ENCODE assay signal across 11 mouse cellular contexts in genomic region chr5:114681717-114682116, GRCm38 (mm10). TPM values are rescaled to one million over a fixed set of nuclear protein-coding genes. Genes with fewer than 3 reads are reported as not detected.
DNase-seq lines count a peak whose midpoint lies in the region; ATAC-seq lines count a peak whose summit lies in the region.
"Had no signal": no experiment of that assay in that cellular context is flagged by ENCODE, and none has a peak within 500 bp of the region (broad histone marks: within the 10 kb centered on the region; RNA-seq: fewer than 3 reads in every experiment).

No protein-coding gene starts in this region.

- ATAC-seq in hindbrain, embryonic 16.5 days = no peak
- no peak for ATAC-seq in erythroblast, adult 5-6 weeks (replicated peaks; ENCODE audit: low FRiP score, poor library complexity, severe bottlenecking)
- ATAC-seq in midbrain, embryonic 13.5 days = no peak
- ATAC-seq: forebrain, embryonic 16.5 days had no signal

- H3K9ac ChIP-seq in hindbrain, embryonic 16.5 days (ENCODE audit: low read depth, low read length) = no peak overlapping the region
- H3K9ac ChIP-seq in midbrain, embryonic 13.5 days (replicated peaks) = no peak overlapping the region
- H3K9ac ChIP-seq: neural tube, embryonic 13.5 days had no signal

- H3K36me3 ChIP-seq in hindbrain, embryonic 10.5 days = peaks cover 8% of the 10 kb centered on the region
- H3K36me3 ChIP-seq in hindbrain, embryonic 16.5 days (ENCODE audit: control insufficient read depth, insufficient read depth, low read length) = peaks cover 3% of the 10 kb centered on the region
- H3K36me3 ChIP-seq in embryonic facial prominence, embryonic 10.5 days (replicated peaks) = peaks cover 12% of the 10 kb centered on the region
- peaks cover 8% of the 10 kb centered on the region for H3K36me3 ChIP-seq in midbrain, embryonic 13.5 days

- WGBS in hindbrain, embryonic 10.5 days = 79% methylated on average over 8 of the region's 8 CpGs
- 82% methylated on average over 8 of the region's 8 CpGs for WGBS in hindbrain, embryonic 16.5 days
- WGBS in embryonic facial prominence, embryonic 10.5 days = 83% methylated on average over 8 of the region's 8 CpGs
- WGBS in midbrain, embryonic 13.5 days = 80% methylated on average over 8 of the region's 8 CpGs

- H3K27me3 ChIP-seq in hindbrain, embryonic 10.5 days (ENCODE audit: insufficient read depth, poor library complexity, severe bottlenecking) = no peaks in the 10 kb centered on the region
- no peaks in the 10 kb centered on the region for H3K27me3 ChIP-seq in hindbrain, embryonic 16.5 days (replicated peaks; ENCODE audit: control insufficient read depth, insufficient read depth, low read length)
- H3K27me3 ChIP-seq in embryonic facial prominence, embryonic 10.5 days (replicated peaks; ENCODE audit: low read depth, poor library complexity, severe bottlenecking) = no peaks in the 10 kb centered on the region
- H3K27me3 ChIP-seq in midbrain, embryonic 13.5 days = no peaks in the 10 kb centered on the region
- H3K27me3 ChIP-seq: neural tube, embryonic 13.5 days had no signal

- DNase-seq in hindbrain, embryonic 10.5 days (ENCODE audit: low spot score) = no peak
- DNase-seq in brain, adult 2 months (ENCODE audit: low read depth, low spot score) = peak; percentile 84
- DNase-seq in embryonic facial prominence, embryonic 10.5 days (ENCODE audit: low spot score) = no peak
- DNase-seq in lung, postnatal 25 days (ENCODE audit: low spot score) = peak; percentile 82
- no peak for DNase-seq in urinary bladder, adult 2 months (ENCODE audit: low spot score)
- DNase-seq: adrenal gland, postnatal 36 days had no signal

- no peaks in the 10 kb centered on the region for H3K9me3 ChIP-seq in hindbrain, embryonic 10.5 days
- no peaks in the 10 kb centered on the region for H3K9me3 ChIP-seq in hindbrain, embryonic 16.5 days (ENCODE audit: control insufficient read depth, low read length)
- no peaks in the 10 kb centered on the region for H3K9me3 ChIP-seq in embryonic facial prominence, embryonic 10.5 days
- no peaks in the 10 kb centered on the region for H3K9me3 ChIP-seq in midbrain, embryonic 13.5 days
- H3K9me3 ChIP-seq: neural tube, embryonic 13.5 days had no signal

- no peak overlapping the region for H3K4me3 ChIP-seq in hindbrain, embryonic 10.5 days
- H3K4me3 ChIP-seq in hindbrain, embryonic 16.5 days (ENCODE audit: low read length) = no peak overlapping the region
- no peak overlapping the region for H3K4me3 ChIP-seq in embryonic facial prominence, embryonic 10.5 days
- H3K4me3 ChIP-seq in midbrain, embryonic 13.5 days (replicated peaks) = no peak overlapping the region
- H3K4me3 ChIP-seq: neural tube, embryonic 13.5 days had no signal

- no peak overlapping the region for H3K4me2 ChIP-seq in hindbrain, embryonic 16.5 days (ENCODE audit: low read length)
- H3K4me2 ChIP-seq in midbrain, embryonic 13.5 days (replicated peaks) = no peak overlapping the region
- H3K4me2 ChIP-seq: neural tube, embryonic 13.5 days had no signal

- H3K27ac ChIP-seq in hindbrain, embryonic 10.5 days = peak overlapping the region; percentile 35; the same call in 1 of the 2 replicates
- H3K27ac ChIP-seq in hindbrain, embryonic 16.5 days (ENCODE audit: low read depth, low read length) = no peak overlapping the region
- peak overlapping the region; percentile 31 for H3K27ac ChIP-seq in embryonic facial prominence, embryonic 10.5 days (replicated peaks)
- H3K27ac ChIP-seq in midbrain, embryonic 13.5 days = no peak overlapping the region

- H3K4me1 ChIP-seq in hindbrain, embryonic 10.5 days (replicated peaks) = peaks cover 66% of the 10 kb centered on the region
- H3K4me1 ChIP-seq in hindbrain, embryonic 16.5 days (ENCODE audit: control insufficient read depth, insufficient read depth, low read depth, low read length) = peaks cover 7% of the 10 kb centered on the region
- peaks cover 60% of the 10 kb centered on the region for H3K4me1 ChIP-seq in embryonic facial prominence, embryonic 10.5 days
- H3K4me1 ChIP-seq in midbrain, embryonic 13.5 days (replicated peaks) = peaks cover 17% of the 10 kb centered on the region

RNA-seq across cellular contexts. Expression of gene Gltp, which starts 9.1 kb away (rescaled TPM):
- 80.4 and 90.3 TPM in 2 replicates for polyA plus RNA-seq in hindbrain, embryonic 10.5 days (2016; fragmentation: Nextera tagmentation; extraction: Ambion mirVana)
- polyA plus RNA-seq in hindbrain, embryonic 16.5 days (2015; fragmentation: Nextera tagmentation; extraction: Ambion mirVana) = 49.9 and 53.4 TPM in 2 replicates
- polyA plus RNA-seq in embryonic facial prominence, embryonic 10.5 days (2016; fragmentation: Nextera tagmentation; extraction: Ambion mirVana) = 75.1 and 79.0 TPM in 2 replicates
- 172 and 192 TPM in 2 replicates for polyA plus RNA-seq in urinary bladder, adult 2 months (2012; rRNA removed)
- total RNA-seq in erythroblast, adult 5-6 weeks (2015; ENCODE audit: low replicate concordance) = 54.8 and 68.4 TPM in 2 replicates
- total RNA-seq in erythroblast, adult 5-6 weeks (2017; ENCODE audit: low replicate concordance) = 13.0 and 31.2 TPM in 2 replicates
- polyA plus RNA-seq in midbrain, embryonic 13.5 days (2015; fragmentation: Nextera tagmentation; extraction: Ambion mirVana) = 41.1 and 43.2 TPM in 2 replicates

RNA-seq across cellular contexts. Expression of gene Trpv4, which starts 23.5 kb away (rescaled TPM):
- 0.60 and 0.64 TPM in 2 replicates for polyA plus RNA-seq in hindbrain, embryonic 10.5 days (2016; fragmentation: Nextera tagmentation; extraction: Ambion mirVana)
- 2.3 and 3.0 TPM in 2 replicates for polyA plus RNA-seq in hindbrain, embryonic 16.5 days (2015; fragmentation: Nextera tagmentation; extraction: Ambion mirVana)
- polyA plus RNA-seq in embryonic facial prominence, embryonic 10.5 days (2016; fragmentation: Nextera tagmentation; extraction: Ambion mirVana) = 0.75 and 0.91 TPM in 2 replicates
- polyA plus RNA-seq in urinary bladder, adult 2 months (2012; rRNA removed) = 58.9 and 66.3 TPM in 2 replicates
- 0.42 TPM in 1 of 2 replicates, not detected in the other for total RNA-seq in erythroblast, adult 5-6 weeks (2015; ENCODE audit: low replicate concordance)
- total RNA-seq in erythroblast, adult 5-6 weeks (2017; ENCODE audit: low replicate concordance) = not detected in 2 replicates
- 0.39 and 0.46 TPM in 2 replicates for polyA plus RNA-seq in midbrain, embryonic 13.5 days (2015; fragmentation: Nextera tagmentation; extraction: Ambion mirVana)

RNA-seq across cellular contexts. Expression of gene Tchp, which starts 25.8 kb away (rescaled TPM):
- polyA plus RNA-seq in hindbrain, embryonic 10.5 days (2016; fragmentation: Nextera tagmentation; extraction: Ambion mirVana) = 17.9 and 20.8 TPM in 2 replicates
- 15.6 and 16.9 TPM in 2 replicates for polyA plus RNA-seq in hindbrain, embryonic 16.5 days (2015; fragmentation: Nextera tagmentation; extraction: Ambion mirVana)
- polyA plus RNA-seq in embryonic facial prominence, embryonic 10.5 days (2016; fragmentation: Nextera tagmentation; extraction: Ambion mirVana) = 20.7 and 22.0 TPM in 2 replicates
- 24.0 and 24.4 TPM in 2 replicates for polyA plus RNA-seq in urinary bladder, adult 2 months (2012; rRNA removed)
- total RNA-seq in erythroblast, adult 5-6 weeks (2015; ENCODE audit: low replicate concordance) = 1.2 and 4.4 TPM in 2 replicates
- total RNA-seq in erythroblast, adult 5-6 weeks (2017; ENCODE audit: low replicate concordance) = 2.0 and 4.5 TPM in 2 replicates
- polyA plus RNA-seq in midbrain, embryonic 13.5 days (2015; fragmentation: Nextera tagmentation; extraction: Ambion mirVana) = 18.5 and 19.7 TPM in 2 replicates

Comparison
In these comparisons a context has a peak if more than half of its experiments do, and no peak if none do; other contexts are left out.
1. H3K27ac ChIP-seq: peak in hindbrain, embryonic 10.5 days (single experiment) and embryonic facial prominence, embryonic 10.5 days (single experiment); none in hindbrain, embryonic 16.5 days (single experiment) and midbrain, embryonic 13.5 days (single experiment).
2. DNase-seq: peak in brain, adult 2 months (single experiment) and lung, postnatal 25 days (single experiment); none in hindbrain, embryonic 10.5 days (single experiment), embryonic facial prominence, embryonic 10.5 days (single experiment) and urinary bladder, adult 2 months (single experiment).
3. RNA of gene Trpv4, which starts 23.5 kb away (polyA plus RNA-seq): 58.9 to 66.3 TPM in urinary bladder, adult 2 months; 2.3 to 3.0 TPM in hindbrain, embryonic 16.5 days, 0.75 to 0.91 TPM in embryonic facial prominence, embryonic 10.5 days, 0.60 to 0.64 TPM in hindbrain, embryonic 10.5 days and 0.39 to 0.46 TPM in midbrain, embryonic 13.5 days; every median in the first group is over 10 times any median in the second.